Mouse (Mus musculus) brown adipose tissue, adult 24 weeks (tissue): ENCODE measurements around the gene Cd209g. TPM values are rescaled to one million over a fixed set of nuclear protein-coding genes. Genes with fewer than 3 reads are reported as not detected.
"Not testable (repeated sequence)": the region's sequence is repeated elsewhere in the genome, so short reads cannot be mapped to it uniquely, and the experiment has no call there.

ENCODE experiments used
- H3K27ac ChIP-seq: fragments of 200-500 bp; replicated peaks from 2 replicates; pipeline ENCODE4 v1.5.1; 2012; ENCODE audit warnings: low read depth, mild to moderate bottlenecking, low read length
- H3K4me1 ChIP-seq: fragments of 200-500 bp; 2 replicates; pipeline ENCODE4 v1.6.1; 2012; ENCODE audit warnings: low read length, mixed read lengths; ENCODE audit not compliant: control insufficient read depth, insufficient read depth, insufficient read length
- H3K4me3 ChIP-seq: fragments of 200-500 bp; 2 replicates; pipeline ENCODE4 v1.5.1; 2012; ENCODE audit warnings: low read depth, mild to moderate bottlenecking, low read length, moderate library complexity; ENCODE audit not compliant: insufficient read depth
- polyA plus RNA-seq: library from polyadenylated mRNA; stranded (reverse); fragments of >200 nt; gene quantifications from 2 replicates; pipeline ENCODE4 v1.2.4, GENCODE M21; 2012; ENCODE audit not compliant: missing spikeins, insufficient read depth, insufficient read length

Cd209g gene
- polyA plus RNA-seq = 3.6 and 8.0 TPM in 2 replicates

GRCm38 (mm10) chr8:4133798-4134197, at the start of gene Cd209g:
TSS of gene Cd209g (plus strand) at chr8:4134098.
- H3K27ac ChIP-seq = no peak within 1 kb of the TSS
- no peak within 1 kb of the TSS for H3K4me3 ChIP-seq
- H3K4me1 ChIP-seq = no peaks in the 10 kb centered on the region

- H3K4me3 ChIP-seq, H3K27ac ChIP-seq, H3K4me1 ChIP-seq: not testable (repeated sequence)
Observed at GRCm38 (mm10) chr8:4087180-4087722, 46.6 kb upstream of the Cd209g start.

- not testable (repeated sequence) for H3K4me1 ChIP-seq, H3K4me3 ChIP-seq, H3K27ac ChIP-seq
Observed at GRCm38 (mm10) chr8:4088514-4088913, 45.4 kb upstream of the Cd209g start.

GRCm38 (mm10) chr8:4105735-4106134, 28.2 kb upstream of the Cd209g start, which contains the start of gene Cd209f:
TSS of gene Cd209f (minus strand) at chr8:4105835.
- H3K4me1 ChIP-seq, H3K4me3 ChIP-seq, H3K27ac ChIP-seq: not testable (repeated sequence)

GRCm38 (mm10) chr8:4139660-4140646, 6.1 kb downstream of the Cd209g start:
- no peak overlapping the region for H3K27ac ChIP-seq
- no peak overlapping the region for H3K4me3 ChIP-seq
- no peaks in the 10 kb centered on the region for H3K4me1 ChIP-seq

GRCm38 (mm10) chr8:4141721-4142120, 7.8 kb downstream of the Cd209g start:
- Histone ChIP-seq H3K4me3 (no peak overlapping the region), H3K27ac (no peak overlapping the region), H3K4me1 (no peaks in the 10 kb centered on the region)

- no peaks in the 10 kb centered on the region for H3K4me1 ChIP-seq
- no peak overlapping the region for H3K4me3 ChIP-seq
- H3K27ac ChIP-seq = no peak overlapping the region
Observed at GRCm38 (mm10) chr8:4147272-4147671, 13.4 kb downstream of the Cd209g start.

GRCm38 (mm10) chr8:4154878-4155277, 21.0 kb downstream of the Cd209g start:
- H3K27ac ChIP-seq = no peak overlapping the region
- H3K4me1 ChIP-seq = no peaks in the 10 kb centered on the region
- no peak overlapping the region for H3K4me3 ChIP-seq

GRCm38 (mm10) chr8:4162786-4163185, 28.9 kb downstream of the Cd209g start:
- Histone ChIP-seq H3K27ac (no peak overlapping the region), H3K4me1 (peaks cover 2% of the 10 kb centered on the region; the same call in 1 of the 2 replicates), H3K4me3 (no peak overlapping the region)

- no peak overlapping the region for H3K27ac ChIP-seq
- peak overlapping the region; percentile 57 for H3K4me3 ChIP-seq
- peaks cover 13% of the 10 kb centered on the region for H3K4me1 ChIP-seq
Observed at GRCm38 (mm10) chr8:4165176-4165851, 31.4 kb downstream of the Cd209g start.

GRCm38 (mm10) chr8:4165852-4166751, 32.2 kb downstream of the Cd209g start, which contains the start of gene Evi5l:
TSS of gene Evi5l (plus strand) at chr8:4166567.
- Histone ChIP-seq H3K27ac (no peak within 1 kb of the TSS), H3K4me1 (peaks cover 13% of the 10 kb centered on the region), H3K4me3 (peak within 1 kb of the TSS; percentile 79)

GRCm38 (mm10) chr8:4166881-4167525, 33.1 kb downstream of the Cd209g start:
- Histone ChIP-seq H3K4me3 (peak overlapping the region; percentile 79), H3K27ac (no peak overlapping the region), H3K4me1 (peaks cover 13% of the 10 kb centered on the region)

- H3K27ac ChIP-seq = no peak overlapping the region
- H3K4me1 ChIP-seq = peaks cover 13% of the 10 kb centered on the region
- no peak overlapping the region for H3K4me3 ChIP-seq
Observed at GRCm38 (mm10) chr8:4167918-4168317, 34.0 kb downstream of the Cd209g start.

- peaks cover 11% of the 10 kb centered on the region for H3K4me1 ChIP-seq
- no peak overlapping the region for H3K27ac ChIP-seq
- no peak overlapping the region for H3K4me3 ChIP-seq
Observed at GRCm38 (mm10) chr8:4172486-4172885, 38.6 kb downstream of the Cd209g start.
